In genomic region chr11:54195954-54196353, GRCm38 (mm10) we compare ENCODE assay signal across 20 mouse cellular contexts. TPM values are rescaled to one million over a fixed set of nuclear protein-coding genes. Genes with fewer than 3 reads are reported as not detected.
DNase-seq lines count a peak whose midpoint lies in the region; ATAC-seq and TF ChIP-seq lines count a peak whose summit lies in the region.
"Had no signal": no experiment of that assay in that cellular context is flagged by ENCODE, and none has a peak within 500 bp of the region (broad histone marks: within the 10 kb centered on the region; RNA-seq: fewer than 3 reads in every experiment).

No protein-coding gene starts in this region.

- no peak overlapping the region for H3K9ac ChIP-seq in forebrain, embryonic 13.5 days
- no peak overlapping the region for H3K9ac ChIP-seq in stomach, postnatal 0 days (ENCODE audit: low read length)
- H3K9ac ChIP-seq: embryonic facial prominence, embryonic 15.5 days; hindbrain, embryonic 14.5 days; liver, embryonic 12.5 days had no signal

- no peaks in the 10 kb centered on the region for H3K9me3 ChIP-seq in forebrain, embryonic 13.5 days (replicated peaks)
- 0 out of 2 replicates have a peak, but pooled peaks cover 3% of the 10 kb centered on the region for H3K9me3 ChIP-seq in forebrain, embryonic 10.5 days
- H3K9me3 ChIP-seq in stomach, postnatal 0 days (ENCODE audit: control insufficient read depth, low read length), result no peaks in the 10 kb centered on the region
- H3K9me3 ChIP-seq: embryonic facial prominence, embryonic 15.5 days; liver, embryonic 12.5 days had no signal

- peak; percentile 61; the same call in 1 of the 2 replicates for ATAC-seq in forebrain, embryonic 13.5 days
- no peak for ATAC-seq in stomach, postnatal 0 days (ENCODE audit: low FRiP score, low TSS enrichment)
- ATAC-seq: liver, embryonic 12.5 days; lung, postnatal 0 days had no signal

- no peak for TF ChIP-seq EP300 in stomach, postnatal 0 days (optimal IDR thresholded peaks at IDR 0.05)

- no peak overlapping the region for H3K4me3 ChIP-seq in forebrain, embryonic 13.5 days
- H3K4me3 ChIP-seq in forebrain, embryonic 10.5 days, result no peak overlapping the region
- no peak overlapping the region for H3K4me3 ChIP-seq in stomach, postnatal 0 days (ENCODE audit: low read depth, low read length)
- H3K4me3 ChIP-seq: embryonic facial prominence, embryonic 15.5 days; gastrocnemius, adult 2 months; liver, embryonic 12.5 days; myocyte had no signal

- no peak overlapping the region for H3K4me2 ChIP-seq in forebrain, embryonic 13.5 days
- H3K4me2 ChIP-seq in stomach, postnatal 0 days (replicated peaks; ENCODE audit: low read depth), result no peak overlapping the region
- H3K4me2 ChIP-seq: embryonic facial prominence, embryonic 15.5 days; heart, embryonic 11.5 days; hindbrain, embryonic 14.5 days; liver, embryonic 12.5 days had no signal

- no peaks in the 10 kb centered on the region for H3K4me1 ChIP-seq in forebrain, embryonic 13.5 days
- no peaks in the 10 kb centered on the region for H3K4me1 ChIP-seq in forebrain, embryonic 10.5 days
- H3K4me1 ChIP-seq in stomach, postnatal 0 days (replicated peaks; ENCODE audit: control insufficient read depth, insufficient read depth), result no peaks in the 10 kb centered on the region

- DNase-seq in forebrain, embryonic 10.5 days (ENCODE audit: extremely low spot score, low spot score), result no peak
- peak; percentile 12 to 17 for DNase-seq in left cerebral cortex, postnatal 14 days (ENCODE audit: low spot score in 2 of 2)
- DNase-seq in left cerebral cortex, postnatal 10 days (ENCODE audit: extremely low spot score in 1 of 2, low spot score in 2 of 2), result no peak
- peak; percentile 59 to 75 for DNase-seq in cerebellum, postnatal 14 days
- DNase-seq in left cerebral cortex, postnatal 4 days, result peak; percentile 37
- DNase-seq in adrenal gland, postnatal 4 days (ENCODE audit: low spot score in 2 of 2), result no peak
- DNase-seq in stomach, postnatal 0 days (ENCODE audit: low spot score), result no peak
- DNase-seq: adrenal gland, postnatal 25 days; gastrocnemius, adult 2 months; kidney, adult 9 months; thymus, postnatal 25 days had no signal

- 51% methylated on average over 5 of the region's 5 CpGs for WGBS in forebrain, embryonic 13.5 days
- WGBS in forebrain, embryonic 10.5 days, result 71% methylated on average over 5 of the region's 5 CpGs
- 45% methylated on average over 5 of the region's 5 CpGs for WGBS in stomach, postnatal 0 days

- H3K36me3 ChIP-seq in forebrain, embryonic 13.5 days (ENCODE audit: poor library complexity, severe bottlenecking), result no peaks in the 10 kb centered on the region
- no peaks in the 10 kb centered on the region for H3K36me3 ChIP-seq in forebrain, embryonic 10.5 days (replicated peaks)
- no peaks in the 10 kb centered on the region for H3K36me3 ChIP-seq in stomach, postnatal 0 days (ENCODE audit: control insufficient read depth, insufficient read depth, low read length)
- H3K36me3 ChIP-seq: embryonic facial prominence, embryonic 15.5 days; liver, embryonic 12.5 days had no signal

- TF ChIP-seq CTCF in stomach, postnatal 0 days (IDR thresholded peaks at IDR 0.05; ENCODE audit: low read depth), result no peak

- intact Hi-C loops in left cerebral cortex, postnatal 14 days (cut with DNase I), result no loop called here
- intact Hi-C loops in left cerebral cortex, postnatal 10 days (cut with DNase I), result no loop called here
- intact Hi-C loops in left cerebral cortex, postnatal 4 days (cut with DNase I), result no loop called here

- H3K27ac ChIP-seq in forebrain, embryonic 13.5 days, result no peak overlapping the region
- no peak overlapping the region for H3K27ac ChIP-seq in forebrain, embryonic 10.5 days
- no peak overlapping the region for H3K27ac ChIP-seq in stomach, postnatal 0 days (replicated peaks)
- H3K27ac ChIP-seq: embryonic facial prominence, embryonic 15.5 days; gastrocnemius, adult 2 months; hindbrain, embryonic 14.5 days; liver, embryonic 12.5 days had no signal

- H3K27me3 ChIP-seq in forebrain, embryonic 13.5 days, result no peaks in the 10 kb centered on the region
- H3K27me3 ChIP-seq in forebrain, embryonic 10.5 days (ENCODE audit: poor library complexity, severe bottlenecking), result no peaks in the 10 kb centered on the region
- H3K27me3 ChIP-seq in stomach, postnatal 0 days (ENCODE audit: control insufficient read depth, insufficient read depth, low read length), result no peaks in the 10 kb centered on the region
- H3K27me3 ChIP-seq: embryonic facial prominence, embryonic 15.5 days had no signal

RNA-seq across cellular contexts. Expression of gene Csf2, which starts 53.5 kb away (rescaled TPM):
- not detected in 2 replicates for polyA plus RNA-seq in forebrain, embryonic 13.5 days (2015; fragmentation: Nextera tagmentation; extraction: Ambion mirVana)
- polyA plus RNA-seq in forebrain, embryonic 10.5 days (2016; fragmentation: Nextera tagmentation; extraction: Ambion mirVana), result not detected in 2 replicates
- not detected for total RNA-seq in left cerebral cortex, postnatal 14 days (2021)
- not detected for total RNA-seq in left cerebral cortex, postnatal 10 days (2021)
- total RNA-seq in left cerebral cortex, postnatal 4 days (2021), result not detected
- total RNA-seq in adrenal gland, postnatal 4 days (2021), result not detected
- not detected in 2 replicates for polyA plus RNA-seq in stomach, postnatal 0 days (2015; fragmentation: Nextera tagmentation; extraction: Ambion mirVana)
- total RNA-seq: adrenal gland, postnatal 25 days; gastrocnemius, adult 2 months; layer of hippocampus, postnatal 36 days had no signal
- polyA plus RNA-seq: cortical plate, adult 2 months; embryonic facial prominence, embryonic 15.5 days; heart, embryonic 11.5 days; hindbrain, embryonic 14.5 days; liver, embryonic 12.5 days; myocyte had no signal

Comparison
In these comparisons a context has a peak if more than half of its experiments do, and no peak if none do; other contexts are left out.
1. DNase-seq: peak in left cerebral cortex, postnatal 14 days (2 of 2), cerebellum, postnatal 14 days (2 of 2) and left cerebral cortex, postnatal 4 days (single experiment); none in forebrain, embryonic 10.5 days (single experiment), left cerebral cortex, postnatal 10 days (0 of 2), adrenal gland, postnatal 4 days (0 of 2) and stomach, postnatal 0 days (single experiment).